Mouse (Mus musculus) heart, postnatal 0 days (tissue): ENCODE measurements around the gene Klhdc8a.

ENCODE experiments used
- CTCF ChIP-seq: IDR thresholded peaks from 2 replicates; pipeline ENCODE4 v1.5.1; 2016; ENCODE audit warnings: antibody characterized with exemption, control low read depth, low read depth
- EP300 ChIP-seq: IDR thresholded peaks from 2 replicates; pipeline ENCODE4 v1.6.1; 2016; ENCODE audit warnings: antibody characterized with exemption, low read depth

DNA sequence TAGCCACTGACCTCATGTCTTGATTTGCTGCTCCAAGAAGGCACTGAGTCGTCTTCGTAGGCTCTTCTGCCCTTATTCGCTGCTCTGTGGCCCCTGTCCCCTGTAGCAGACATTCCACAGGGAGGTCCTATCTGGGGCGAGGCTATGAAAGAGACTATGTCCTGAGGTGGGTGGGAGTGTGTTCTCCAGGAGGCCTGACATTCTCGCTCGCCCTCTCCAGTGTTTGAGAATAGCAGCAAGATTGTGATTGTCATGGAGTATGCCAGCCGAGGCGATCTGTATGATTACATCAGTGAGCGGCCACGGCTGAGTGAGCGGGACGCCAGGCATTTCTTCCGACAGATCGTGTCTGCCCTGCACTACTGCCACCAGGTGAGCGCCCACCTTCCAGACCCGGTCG, 29.1 kb downstream of the Klhdc8a start:
- TF ChIP-seq EP300 (no peak), CTCF (no peak)
